Mouse (Mus musculus): ENCODE results near the gene Zfp329. TPM values are rescaled to one million over a fixed set of nuclear protein-coding genes. Genes with fewer than 3 reads are reported as not detected.
"Not testable (repeated sequence)": the region's sequence is repeated elsewhere in the genome, so short reads cannot be mapped to it uniquely, and the experiment has no call there.

The Zfp329 gene
- 1 to 10 TPM; 3.6 to 4.5 TPM for total RNA-seq (2021)
- long read RNA-seq, experiment 1, full-length matches to known transcripts = 2 of 3 reads
- long read RNA-seq, experiment 1, partial matches to known transcripts = 0 of 3 reads
- long read RNA-seq, experiment 1, other reads (novel, unspliced or antisense) = 1 of 3 reads
- long read RNA-seq, experiment 2, full-length matches to known transcripts = 2 of 3 reads
- long read RNA-seq, experiment 2, partial matches to known transcripts = 0 of 3 reads
- long read RNA-seq, experiment 2, other reads (novel, unspliced or antisense) = 1 of 3 reads

DNA sequence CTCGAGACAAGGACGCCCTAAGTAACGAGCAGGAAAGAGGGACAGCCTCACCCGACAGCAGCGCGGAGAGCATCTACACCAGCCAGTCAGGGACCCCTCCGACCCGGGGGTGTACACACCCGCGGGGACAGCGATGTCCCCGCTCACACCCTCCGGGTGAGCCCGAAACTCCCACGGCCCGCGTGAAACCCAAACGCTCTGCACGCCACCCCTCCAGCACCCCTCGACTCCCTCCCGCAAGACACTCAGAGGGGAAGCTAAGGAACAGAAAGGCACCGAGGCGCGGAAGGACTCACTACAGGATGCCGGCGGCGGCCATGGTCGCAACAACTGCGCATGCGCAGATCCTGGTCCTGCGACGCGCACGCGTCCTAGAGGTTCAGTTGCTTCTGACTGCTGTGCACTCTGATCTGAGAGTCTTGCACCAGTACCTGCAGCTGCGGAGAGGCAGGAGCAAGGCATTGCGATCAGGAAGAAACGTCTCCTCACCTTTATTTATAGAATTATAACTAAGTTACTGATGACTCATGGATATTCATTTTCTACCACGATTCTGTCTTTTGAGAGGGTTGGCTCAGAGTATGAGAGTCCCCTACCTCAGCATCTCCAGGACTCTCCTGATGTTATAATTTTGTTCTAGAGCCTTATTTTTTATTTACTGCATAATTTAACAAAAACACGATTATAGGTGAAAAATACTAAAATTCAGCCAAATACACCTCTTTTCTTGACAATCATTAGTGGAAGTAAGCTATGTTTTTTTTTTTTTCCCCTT lies at the start of gene Zfp329:
TSS of gene Zfp329 (minus strand) at position 338 of the 775 bp plus-strand sequence.
- DNase-seq (ENCODE audit: low spot score) = peak; percentile 83

DNA sequence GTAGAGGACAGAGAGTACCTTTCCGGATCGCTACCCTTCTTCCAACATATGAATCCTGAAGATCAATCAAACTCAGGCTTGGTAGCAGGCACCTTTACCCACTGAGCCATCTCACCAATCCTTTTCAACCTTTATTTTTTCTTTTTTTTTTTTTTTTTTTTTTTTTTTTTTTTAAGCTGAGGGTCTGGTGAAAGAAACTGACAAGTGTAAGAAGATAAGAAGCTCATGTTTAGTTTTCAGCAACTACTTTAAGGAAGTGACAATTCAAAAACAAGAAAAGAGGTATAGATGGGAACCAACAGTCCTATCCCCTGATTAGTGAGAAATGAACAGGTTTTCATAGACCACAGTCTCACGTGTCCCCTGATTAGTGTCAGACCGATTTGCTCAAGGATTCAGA lies 17.1 kb upstream of the Zfp329 start:
- no peak for DNase-seq (ENCODE audit: low spot score)

DNA sequence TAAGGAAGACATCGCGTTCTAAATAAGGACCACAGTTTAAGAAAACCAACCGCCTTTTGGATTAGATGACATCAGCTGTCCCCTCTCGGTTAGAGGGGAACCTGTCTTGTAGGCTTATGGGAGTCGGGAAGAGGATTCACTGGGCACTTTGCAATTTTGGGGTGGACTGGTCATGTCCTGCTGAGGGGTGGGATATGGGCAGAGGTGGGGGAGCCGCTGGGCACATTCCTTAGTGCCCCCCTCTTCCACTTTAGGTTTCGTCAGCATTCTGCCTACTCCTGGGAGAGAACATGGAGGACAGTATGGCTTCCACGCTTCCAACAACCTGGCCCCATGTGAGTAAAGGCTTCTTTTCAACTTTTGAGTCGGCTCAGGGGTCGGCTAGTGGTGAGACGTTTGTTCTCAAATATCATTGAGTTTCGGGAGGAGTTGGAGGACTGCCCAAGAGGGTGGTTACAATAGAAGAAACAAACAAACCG lies 16.6 kb upstream of the Zfp329 start:
- peak; percentile 5 for DNase-seq (ENCODE audit: low spot score)

DNA sequence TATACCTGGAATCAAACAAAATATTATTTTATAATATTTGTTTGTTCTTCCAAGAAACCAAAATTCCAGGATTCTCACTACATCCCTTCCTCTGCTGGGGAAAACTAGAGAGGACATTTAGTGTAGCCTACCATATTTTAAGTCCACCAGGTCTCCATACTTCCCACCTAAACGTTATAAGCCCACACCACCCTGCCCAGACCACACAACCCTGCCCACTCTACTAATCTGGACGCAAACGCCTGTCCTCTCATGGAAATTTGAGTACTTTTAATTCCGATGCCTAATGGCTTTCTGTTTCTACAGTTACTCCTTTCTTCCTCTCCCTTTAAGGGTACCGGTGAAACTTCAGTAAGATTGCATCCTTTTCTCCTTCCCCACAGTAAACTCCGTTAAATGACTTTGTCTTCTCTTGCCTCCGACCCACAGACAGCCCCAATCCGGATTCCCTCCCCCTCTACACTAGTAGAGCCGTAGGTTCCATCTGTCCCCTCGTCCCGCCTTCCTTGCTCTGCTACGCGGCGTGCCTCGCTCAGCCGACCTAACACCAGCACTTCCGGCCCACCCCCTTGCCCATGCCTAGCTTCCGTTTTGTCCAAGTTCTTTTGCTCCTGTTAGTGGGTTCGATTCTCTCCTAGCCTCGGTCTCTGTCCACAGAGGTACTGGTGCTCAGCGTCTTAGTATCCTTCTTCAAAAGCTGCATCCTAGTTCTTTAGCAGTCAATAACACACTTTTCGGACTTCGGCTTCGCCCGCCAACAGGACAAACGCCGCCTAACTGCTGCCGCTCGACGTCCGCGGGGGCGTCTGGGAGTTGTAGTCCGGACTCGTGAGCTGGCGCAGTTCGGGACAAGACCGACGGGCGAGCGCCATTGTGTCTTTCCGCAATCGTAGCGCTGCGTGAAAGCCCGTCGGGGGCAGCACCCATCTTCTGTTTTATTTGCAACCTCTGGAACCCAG lies 15.8 kb upstream of the Zfp329 start, which contains the start of gene Zfp110:
TSS of gene Zfp110 (plus strand) at position 600 of the 959 bp plus-strand sequence.
- DNase-seq (ENCODE audit: low spot score) = peak; percentile 90

DNA sequence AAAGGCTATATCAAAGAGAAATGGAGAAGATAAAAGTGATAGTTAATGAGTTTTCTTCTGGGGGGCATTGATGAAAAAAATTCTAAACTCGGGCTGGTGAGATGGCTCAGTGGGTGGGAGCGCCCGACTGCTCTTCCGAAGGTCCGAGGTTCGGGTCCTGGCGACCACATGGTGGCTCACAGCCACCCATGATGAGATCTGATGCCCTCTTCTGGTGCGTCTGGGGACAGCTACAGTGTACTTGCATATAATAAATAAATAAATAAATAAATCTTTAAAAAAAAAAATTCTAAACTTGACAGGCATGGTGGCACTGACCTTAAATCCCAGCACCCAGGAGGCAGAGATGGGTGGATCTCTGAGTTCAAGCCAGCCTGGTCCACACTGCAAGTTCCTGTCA lies 3.1 kb downstream of the Zfp329 start:
- no peak for DNase-seq (ENCODE audit: low spot score)

DNA sequence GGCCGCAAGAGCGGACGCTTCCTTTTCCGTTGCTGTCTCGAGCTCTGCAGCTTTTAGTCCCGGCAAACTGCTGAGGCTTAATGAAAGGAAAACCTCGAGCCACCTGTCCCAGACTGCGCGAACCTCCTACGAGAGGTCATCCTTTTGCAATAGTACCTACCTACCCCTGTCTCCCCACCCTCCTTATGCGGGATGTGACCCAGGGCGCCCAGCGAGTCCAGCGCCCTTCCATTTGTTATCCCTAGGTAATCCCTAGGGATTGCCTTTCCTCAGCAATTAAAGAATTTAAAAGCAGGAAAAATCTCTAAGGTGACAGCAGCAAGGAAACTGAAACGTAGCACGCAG lies 15.0 kb downstream of the Zfp329 start:
- no peak for DNase-seq (ENCODE audit: low spot score)

DNA sequence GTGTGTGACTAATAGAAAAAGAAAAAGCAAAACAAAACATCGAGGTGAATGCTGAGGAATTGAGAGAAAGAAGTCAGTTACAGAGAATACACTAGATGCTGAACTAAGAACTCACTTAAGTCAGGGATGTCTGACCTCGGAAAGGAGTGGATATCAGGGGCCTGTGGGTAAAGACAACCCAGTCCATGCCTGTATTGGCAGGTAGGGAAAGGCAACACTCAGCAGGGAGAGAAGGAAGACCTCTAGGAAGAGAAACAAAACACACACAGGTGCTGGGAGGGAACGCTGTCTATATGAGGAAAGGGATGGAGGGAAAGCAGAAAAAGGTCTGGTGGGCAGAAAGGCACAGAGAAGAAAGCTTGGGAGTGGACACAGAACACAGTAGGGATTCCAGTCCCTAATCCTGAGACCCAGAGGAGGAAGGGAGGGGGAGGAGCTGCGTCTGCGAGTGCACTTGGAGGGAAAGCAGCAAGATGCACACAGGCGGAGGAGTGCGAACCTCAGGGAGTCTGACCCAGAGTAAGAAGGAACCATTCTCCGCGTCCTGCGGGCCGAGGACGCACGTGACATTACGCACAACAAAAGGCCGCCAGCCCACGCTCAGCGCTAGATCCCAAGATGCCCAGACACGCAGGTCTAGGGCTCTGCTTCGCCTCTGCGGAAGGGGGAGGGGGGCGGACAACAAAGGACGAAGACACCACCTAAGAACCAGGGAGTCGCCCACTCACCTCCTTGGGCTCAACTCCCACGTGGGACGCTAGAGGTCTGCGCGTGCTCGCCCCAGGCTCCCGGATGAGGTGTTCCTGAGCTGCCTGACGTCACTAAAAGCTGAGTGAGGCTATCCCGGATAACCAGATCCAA lies 15.6 kb downstream of the Zfp329 start, which contains the start of gene Zscan18:
TSS of gene Zscan18 (minus strand) at position 770 of the 861 bp plus-strand sequence.
- peak; percentile 14 for DNase-seq (ENCODE audit: low spot score)

DNA sequence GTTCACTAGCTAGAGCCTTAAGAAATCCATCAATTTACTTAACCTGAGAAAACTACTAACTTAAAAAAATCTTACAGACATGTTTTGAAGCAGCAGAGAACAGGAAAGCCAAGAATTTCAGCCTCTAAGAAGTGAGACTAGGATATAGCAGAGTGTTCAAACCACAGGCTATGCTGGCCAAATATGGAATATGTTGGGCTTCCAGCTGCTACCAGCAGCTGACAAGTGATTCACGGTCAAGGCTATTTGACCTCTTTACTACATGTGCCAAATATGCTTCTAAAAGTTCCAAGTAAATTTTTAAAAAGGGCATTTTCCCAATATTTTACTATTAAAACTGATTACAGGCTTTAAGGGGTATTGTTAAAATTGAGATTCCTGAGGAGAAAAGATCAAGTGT lies 19.1 kb downstream of the Zfp329 start:
- no peak for DNase-seq (ENCODE audit: low spot score)

DNA sequence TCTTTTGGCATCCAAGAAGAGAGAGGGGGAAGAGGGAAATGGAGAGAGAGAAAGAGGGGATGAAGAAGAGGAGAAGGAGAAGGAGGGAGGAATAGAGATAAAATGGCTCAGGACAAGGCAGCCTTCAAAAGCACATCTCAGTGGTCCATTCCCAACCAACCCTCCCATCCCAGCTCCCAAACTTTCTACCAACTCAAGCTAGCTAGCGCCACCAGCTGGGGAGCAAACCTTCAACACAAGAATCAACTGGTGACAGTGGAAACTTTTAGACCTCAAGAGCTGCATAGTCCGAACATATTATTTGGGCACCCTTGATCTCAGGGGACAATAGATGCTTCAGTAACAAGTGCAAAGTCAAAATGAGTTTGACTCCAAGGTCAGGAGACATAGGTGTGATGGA lies 20.7 kb downstream of the Zfp329 start:
- DNase-seq (ENCODE audit: low spot score) = no peak

DNA sequence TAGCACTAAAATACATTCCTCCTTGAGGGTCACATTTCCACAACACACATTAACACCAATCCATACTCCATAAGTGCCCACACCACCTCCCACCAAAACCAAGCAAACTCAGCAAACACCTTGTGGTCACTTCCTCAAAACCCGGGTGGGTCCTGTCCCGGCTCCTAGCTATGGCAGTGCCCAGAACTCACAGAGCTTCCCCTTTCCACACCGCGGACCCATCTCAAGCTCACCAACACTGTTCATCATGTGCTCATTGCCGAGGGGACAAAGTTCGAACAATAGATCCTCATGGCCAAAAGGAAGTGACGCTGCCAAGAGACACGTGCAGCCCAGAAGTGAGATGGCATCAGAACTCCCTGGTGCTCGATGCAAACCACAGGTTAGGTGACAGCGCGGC lies 26.0 kb downstream of the Zfp329 start:
- not testable (repeated sequence) for DNase-seq (ENCODE audit: low spot score)

DNA sequence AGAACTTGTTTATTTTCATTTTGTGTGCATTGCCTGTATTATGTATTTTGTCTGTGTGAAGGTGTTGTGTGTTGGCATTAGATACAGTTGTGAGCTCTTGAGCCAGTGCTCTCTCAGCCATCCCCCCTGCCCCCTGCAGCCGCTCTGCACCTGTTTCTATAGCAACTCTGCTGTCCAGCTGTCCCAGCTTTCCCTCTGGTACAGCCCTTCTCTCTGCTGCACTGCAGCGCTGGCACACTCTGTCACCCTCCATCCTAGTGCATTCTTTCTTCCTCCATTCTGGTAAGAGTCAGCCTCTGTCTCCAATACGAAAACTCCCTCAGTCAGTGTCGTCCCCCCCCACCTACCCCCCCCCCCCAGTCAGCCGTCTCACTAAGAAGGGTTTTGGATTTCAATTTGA lies 30.6 kb downstream of the Zfp329 start:
- no peak for DNase-seq (ENCODE audit: low spot score)

DNA sequence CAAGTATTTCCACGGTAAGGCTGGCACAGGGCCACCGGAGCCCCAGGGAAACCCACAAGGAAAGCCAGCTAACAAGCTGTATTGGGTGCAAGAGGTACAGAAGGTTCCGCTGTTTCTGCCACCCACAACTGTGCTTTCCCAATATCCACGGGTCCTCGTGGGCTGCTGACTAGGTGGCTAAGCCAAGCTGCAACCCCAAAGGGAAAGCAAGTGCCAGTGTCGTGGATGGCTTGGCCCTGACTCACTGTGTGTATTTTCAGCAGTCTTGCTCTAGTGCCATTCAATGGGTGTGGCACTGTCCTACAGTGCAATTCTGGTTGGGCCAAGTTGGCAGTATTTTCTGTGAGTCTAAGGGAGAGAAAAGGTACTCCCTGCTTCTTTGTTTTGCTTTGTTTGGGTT lies 31.3 kb downstream of the Zfp329 start:
- no peak for DNase-seq (ENCODE audit: low spot score)

DNA sequence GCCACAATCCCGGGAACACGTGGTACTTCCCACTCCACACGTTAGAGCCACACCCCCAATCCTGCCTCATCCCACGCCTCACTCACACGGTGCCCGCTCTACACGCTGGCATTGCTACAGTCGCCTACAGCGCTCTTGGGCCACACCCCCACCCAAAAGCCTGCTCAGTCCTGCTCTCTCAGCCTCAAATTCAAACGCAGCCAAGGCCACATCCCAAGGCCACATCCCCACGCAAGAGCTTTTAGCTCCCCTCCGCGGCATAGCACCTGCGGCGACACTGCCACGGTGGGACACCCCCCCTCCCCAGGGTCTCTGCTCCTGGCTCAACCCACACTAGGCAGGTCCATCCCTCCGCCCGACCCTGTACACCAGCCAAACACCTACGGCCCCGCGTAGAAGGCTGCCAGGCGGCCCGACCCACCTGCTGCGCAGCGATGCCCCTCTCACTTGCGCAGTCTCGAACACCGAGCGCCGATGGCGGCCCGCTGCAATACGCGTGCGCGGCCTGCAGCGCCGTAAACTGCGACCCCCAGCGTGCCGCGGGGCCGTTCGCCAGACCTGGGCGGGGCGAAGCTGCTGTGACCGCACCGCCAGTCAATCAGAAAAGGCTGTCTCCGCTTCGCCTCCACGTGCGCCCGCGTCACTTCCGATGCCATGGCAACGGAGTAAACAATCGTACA lies 38.4 kb downstream of the Zfp329 start:
- DNase-seq (ENCODE audit: low spot score) = peak; percentile 27

DNA sequence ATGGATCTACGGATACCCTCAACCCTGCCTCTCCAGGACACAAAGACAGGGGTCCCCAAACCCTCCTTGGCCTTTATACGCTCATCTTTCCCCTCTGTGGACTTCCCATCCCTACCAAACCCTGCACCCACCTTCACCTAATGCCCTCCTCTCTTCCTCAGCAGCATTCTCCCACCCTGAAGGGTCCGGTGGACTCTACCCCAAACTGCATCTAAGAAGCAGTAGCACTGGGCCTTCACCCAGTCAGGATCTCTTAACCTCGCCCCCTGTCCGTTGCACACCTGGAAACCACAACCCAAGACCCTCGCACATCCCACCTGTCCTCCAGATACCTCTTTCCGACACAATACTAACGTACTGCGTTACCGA lies 38.9 kb downstream of the Zfp329 start:
- no peak for DNase-seq (ENCODE audit: low spot score)

DNA sequence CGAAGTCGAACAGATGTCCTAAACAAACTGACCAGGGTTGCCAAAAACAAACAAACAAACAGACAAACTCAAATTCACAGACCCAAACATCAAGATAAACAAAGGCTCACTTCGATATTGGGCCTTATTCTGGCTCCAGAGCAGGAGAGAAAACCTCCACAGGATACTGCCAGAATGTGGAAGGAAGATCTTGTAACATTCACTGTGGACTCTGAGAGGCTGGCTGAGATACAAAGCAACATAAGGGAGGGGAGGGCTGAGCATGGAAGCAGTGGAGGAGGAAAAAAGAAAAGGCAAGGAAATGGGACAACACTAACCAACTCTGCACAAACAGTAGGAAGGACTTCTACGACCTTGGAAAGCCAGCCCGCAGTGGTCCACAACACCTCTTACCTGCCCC lies 39.5 kb downstream of the Zfp329 start:
- DNase-seq (ENCODE audit: low spot score) = no peak

DNA sequence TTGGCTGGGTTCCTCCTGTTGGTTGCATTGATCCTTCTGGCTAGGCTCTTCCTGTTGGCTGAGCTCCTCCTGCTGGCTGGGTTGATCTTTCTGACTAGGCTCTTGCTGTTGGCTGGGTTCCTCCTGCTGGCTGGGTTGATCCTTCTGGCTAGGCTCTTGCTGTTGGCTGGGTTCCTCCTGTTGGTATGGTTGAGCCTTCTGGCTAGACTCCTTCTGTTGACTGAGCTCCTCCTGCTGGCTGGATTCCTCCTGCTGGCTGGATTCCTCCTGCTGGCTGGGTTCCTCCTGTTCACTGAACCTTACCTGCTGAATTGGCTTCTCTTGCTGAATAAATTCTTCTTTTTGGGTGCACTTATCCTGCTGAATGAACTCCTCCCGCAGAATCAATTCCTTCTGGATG lies 44.1 kb downstream of the Zfp329 start:
- DNase-seq (ENCODE audit: low spot score) = peak; percentile 17

DNA sequence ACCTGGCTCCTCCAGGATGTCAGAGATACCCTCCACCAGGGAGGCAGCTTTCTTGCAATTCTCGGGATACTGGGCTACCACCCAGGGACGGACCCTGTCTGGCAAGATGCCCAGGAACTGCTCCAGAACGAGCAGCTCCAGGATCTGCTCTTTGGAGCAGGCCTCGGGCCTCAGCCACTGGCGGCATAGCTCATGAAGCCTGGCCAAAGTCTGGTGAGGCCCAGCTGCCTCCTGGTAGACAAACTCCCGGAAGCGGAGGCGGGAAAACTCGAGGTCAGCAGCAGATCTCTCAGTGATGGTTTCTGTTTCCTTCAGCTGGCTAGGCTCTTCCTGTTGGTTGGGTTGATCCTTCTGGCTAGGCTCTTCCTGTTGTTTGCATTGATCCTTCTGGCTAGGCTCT lies 44.5 kb downstream of the Zfp329 start:
- DNase-seq (ENCODE audit: low spot score) = no peak
